Mouse (Mus musculus): ENCODE measurements around the gene Fubp3. TPM values are rescaled to one million over a fixed set of nuclear protein-coding genes. Genes with fewer than 3 reads are reported as not detected.
A peak's percentile ranks its signal among the peaks of the same experiment; 100 is the strongest.

Fubp3 gene
- total RNA-seq, 2 experiments from 2014 or later, result 11.1 to 11.2 TPM

- DNase-seq, result no peak
Measured at GRCm38 (mm10) chr2:31619208-31619607, 46.8 kb downstream of the Fubp3 start.

- DNase-seq, result no peak
Measured at GRCm38 (mm10) chr2:31633531-31633930, 61.1 kb downstream of the Fubp3 start.

DNA sequence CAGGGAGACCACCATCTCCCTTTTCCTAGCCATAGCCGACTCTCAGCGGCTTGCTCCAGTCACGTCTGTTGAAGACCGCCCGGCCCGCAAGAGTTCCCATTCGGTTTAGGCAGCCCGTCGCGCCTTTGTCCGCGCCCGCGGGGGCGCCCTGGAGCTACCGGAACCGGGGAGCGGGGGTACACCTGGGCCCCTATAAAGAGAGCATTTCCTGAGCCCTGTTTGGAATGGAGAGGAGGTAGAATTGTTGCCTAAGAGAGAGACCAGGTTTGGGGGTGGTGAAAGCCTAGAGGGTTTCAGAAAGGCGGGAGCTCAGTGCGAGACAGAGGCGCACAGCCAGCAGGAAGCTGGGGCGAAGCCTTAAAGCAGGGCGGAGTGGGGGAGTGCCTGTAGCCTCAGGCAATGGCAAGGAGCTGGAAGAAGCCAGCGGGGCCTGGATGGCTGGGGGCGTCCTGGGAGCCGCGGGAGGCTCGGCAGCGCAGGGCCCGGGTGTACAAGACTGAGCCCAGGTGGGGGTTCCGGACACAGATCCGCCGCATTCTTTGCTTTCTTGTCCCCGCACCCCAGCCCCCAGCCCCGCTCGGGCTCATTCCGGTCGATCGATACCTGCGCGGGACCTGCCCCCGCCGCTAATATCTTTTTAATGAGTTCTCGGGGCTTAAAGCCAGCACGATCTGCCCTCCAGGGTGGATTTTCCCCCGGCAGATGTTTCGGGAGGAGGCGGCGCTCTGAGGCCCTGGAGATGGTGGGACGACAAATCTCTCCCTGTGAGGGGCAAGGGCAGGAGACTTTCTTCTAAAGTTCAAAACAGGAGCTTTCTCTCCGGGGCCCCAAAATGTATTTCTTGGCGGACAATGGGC, 63.1 kb downstream of the Fubp3 start:
- DNase-seq, result peak in 1 of 2 experiments; percentile 7

DNA sequence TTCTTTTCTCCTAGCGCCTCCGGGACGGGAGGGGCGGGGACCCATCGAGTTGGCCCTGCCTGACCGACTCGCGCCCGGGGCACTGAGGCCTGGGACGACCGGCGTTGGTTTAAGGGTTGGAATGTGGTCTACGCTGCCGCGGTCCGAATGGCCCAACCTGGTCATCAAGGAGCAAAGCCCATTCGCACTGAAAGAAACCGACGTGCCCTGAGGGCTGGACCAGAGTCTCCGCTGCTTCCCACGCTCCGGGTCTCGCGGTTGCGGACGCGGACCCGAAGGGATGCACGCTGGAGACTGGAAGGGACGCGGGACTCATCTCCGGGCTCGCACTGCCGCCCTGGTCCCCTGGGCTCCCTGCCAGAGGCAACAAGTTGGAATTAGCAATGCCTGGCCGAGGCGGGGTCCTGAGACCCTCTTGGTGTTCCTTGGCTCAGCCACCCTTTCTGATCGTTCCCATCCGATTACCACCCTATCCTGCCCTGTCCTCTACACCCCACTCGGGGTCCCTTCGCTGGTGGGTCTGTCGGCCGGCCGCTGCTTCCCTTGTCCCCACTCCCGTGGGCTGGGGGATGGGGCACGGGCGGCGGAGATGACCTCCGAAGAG, 63.8 kb downstream of the Fubp3 start:
- peak in 1 of 2 experiments; percentile 14 for DNase-seq

DNA sequence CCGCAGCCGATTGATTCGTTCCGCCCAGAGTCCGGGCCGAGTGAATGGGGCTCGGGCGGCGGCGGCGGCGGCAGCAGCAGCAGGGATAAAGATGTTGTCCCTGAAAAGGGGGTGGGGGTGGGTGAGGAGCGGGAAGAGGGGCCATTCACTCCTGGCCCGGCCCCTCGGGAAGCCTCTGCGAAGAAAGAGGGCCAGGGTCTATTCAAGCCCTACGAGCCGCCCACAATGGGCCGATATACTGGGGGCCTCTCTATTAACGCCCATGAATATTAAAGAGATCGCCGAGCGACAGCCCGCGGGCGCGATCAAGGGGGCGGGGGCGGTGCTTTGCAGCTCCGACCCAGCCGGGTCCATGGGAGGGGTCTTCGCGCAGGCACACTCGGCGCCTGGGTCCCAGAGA, 64.3 kb downstream of the Fubp3 start:
- no peak for DNase-seq

DNA sequence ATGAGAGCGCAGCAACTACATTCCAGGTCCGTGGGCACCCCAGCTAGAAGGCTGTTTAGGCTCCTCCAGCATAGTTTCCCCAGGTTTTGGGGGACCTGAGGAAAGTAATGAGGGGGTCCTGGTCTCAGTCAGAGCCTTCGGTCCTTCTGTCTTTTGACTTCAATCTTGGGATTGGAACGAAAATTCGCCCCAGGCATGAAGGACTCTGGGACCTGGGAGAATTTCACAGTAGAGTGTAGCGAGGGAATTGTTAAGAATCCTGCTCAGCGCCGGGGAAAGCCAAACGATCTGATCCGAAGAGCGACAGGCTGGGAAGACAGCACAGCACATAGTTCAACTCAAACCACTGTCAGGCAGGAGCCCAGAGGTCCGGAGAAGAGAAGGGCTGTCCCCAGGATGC, 64.9 kb downstream of the Fubp3 start:
- peak in 1 of 2 experiments; percentile 10 for DNase-seq

DNA sequence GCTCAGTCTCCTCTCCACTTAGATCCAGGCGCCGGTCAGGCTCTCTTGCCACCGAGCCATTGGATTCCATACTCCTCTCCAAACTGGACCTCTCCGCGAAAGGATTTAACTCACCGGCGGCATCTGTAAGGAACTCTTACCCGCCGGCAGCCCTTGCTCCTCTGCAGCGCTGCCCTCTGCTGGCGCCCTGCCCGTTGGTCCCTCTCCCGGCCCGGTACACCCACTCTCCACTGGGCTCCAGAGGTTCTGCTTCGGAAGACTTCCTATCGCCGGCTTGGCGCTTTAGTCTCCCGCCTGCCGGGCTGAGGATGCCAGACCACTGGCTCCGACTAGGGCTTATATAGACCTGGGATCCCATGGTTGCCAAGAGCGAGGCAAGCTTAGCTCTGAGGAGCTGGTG, 65.4 kb downstream of the Fubp3 start:
- DNase-seq, result peak; percentile 19 to 33

- DNase-seq, result peak in 1 of 2 experiments; percentile 9
Measured at GRCm38 (mm10) chr2:31638581-31639465, 66.4 kb downstream of the Fubp3 start.

GRCm38 (mm10) chr2:31639466-31639760, 67.0 kb downstream of the Fubp3 start:
- DNase-seq, result no peak

GRCm38 (mm10) chr2:31639901-31640608, 67.6 kb downstream of the Fubp3 start, which contains the start of gene Prdm12:
TSS of gene Prdm12 (plus strand) at chr2:31640037.
- peak in 1 of 2 experiments; percentile 10 for DNase-seq

- peak in 1 of 2 experiments; percentile 29 for DNase-seq
Measured at GRCm38 (mm10) chr2:31640609-31641507, 68.4 kb downstream of the Fubp3 start.

DNA sequence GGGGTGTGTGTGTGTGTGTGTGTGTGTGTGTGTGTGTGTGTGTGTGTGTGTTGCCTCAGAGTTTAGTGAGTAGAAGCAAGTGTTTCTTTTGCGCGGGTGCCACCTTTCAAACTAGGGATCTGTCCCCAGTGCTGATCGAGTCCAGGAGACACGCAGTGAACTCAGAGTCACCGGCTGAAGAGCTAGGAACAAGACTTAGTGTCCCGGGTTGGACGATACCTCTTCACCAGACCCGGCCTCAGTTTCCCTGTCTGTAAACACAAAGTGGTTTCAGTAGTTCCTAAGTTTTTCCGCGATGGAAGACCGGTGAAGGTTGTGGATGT, 69.0 kb downstream of the Fubp3 start:
- no peak for DNase-seq

GRCm38 (mm10) chr2:31641929-31642328, 69.5 kb downstream of the Fubp3 start:
- DNase-seq, result no peak

GRCm38 (mm10) chr2:31653971-31654853, 81.8 kb downstream of the Fubp3 start:
- peak in 1 of 2 experiments; percentile 7 for DNase-seq

- DNase-seq, result peak; percentile 24 to 79
Measured at GRCm38 (mm10) chr2:31654854-31655559, 82.6 kb downstream of the Fubp3 start.

DNA sequence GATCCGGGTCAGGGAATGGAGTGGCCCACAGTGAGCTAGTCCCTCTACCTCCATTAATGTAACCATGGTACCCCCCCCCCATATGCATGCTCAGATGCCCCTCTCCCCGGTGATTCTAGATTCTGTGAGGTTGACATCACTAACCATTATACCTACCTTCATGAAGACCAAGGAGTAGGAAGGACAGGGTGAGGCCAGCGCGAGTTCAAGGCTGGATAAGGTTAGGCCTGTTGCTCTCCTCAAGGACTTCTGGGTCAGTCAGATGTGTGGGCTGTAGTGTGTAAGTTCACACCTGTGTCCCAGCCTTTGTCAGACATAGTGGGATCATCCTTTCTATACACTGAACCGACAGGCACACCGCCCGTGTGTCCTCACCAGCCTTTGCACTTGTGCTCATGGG, 83.9 kb downstream of the Fubp3 start:
- no peak for DNase-seq

GRCm38 (mm10) chr2:31662939-31663803, 90.7 kb downstream of the Fubp3 start:
- DNase-seq, result no peak

GRCm38 (mm10) chr2:31663804-31664180, 91.3 kb downstream of the Fubp3 start:
- no peak for DNase-seq

Data from heart, adult 18-20 months (tissue).